Mouse (Mus musculus): ENCODE data around the gene Blvra. TPM values are rescaled to one million over a fixed set of nuclear protein-coding genes. Genes with fewer than 3 reads are reported as not detected.

Blvra gene
- total and polyA plus RNA-seq, 3 experiments: 18.7 to 23.7 TPM; not detected in 1

DNA sequence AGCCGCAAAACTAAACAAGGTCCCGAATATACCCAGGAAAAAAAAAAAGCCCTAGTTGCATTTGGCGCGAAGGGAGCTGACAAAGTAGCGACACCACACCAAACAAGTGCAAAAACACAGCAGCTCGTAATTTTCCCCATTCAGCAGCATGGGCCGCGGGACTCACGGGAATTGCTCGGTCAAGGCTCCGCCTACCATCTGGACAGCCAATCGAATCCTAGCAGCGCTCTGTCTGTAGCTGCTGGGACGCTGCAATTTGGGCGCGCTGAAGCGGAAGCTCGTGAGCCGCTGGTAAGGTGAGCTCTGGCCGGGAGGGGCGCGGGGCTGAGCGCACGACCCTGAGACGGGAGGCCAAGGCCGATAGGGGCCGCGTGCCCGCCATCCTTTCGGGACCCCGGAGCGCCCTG lies at the start of gene Blvra (continued):
- TF ChIP-seq NELFE (IDR thresholded peaks at IDR 0.05; ENCODE audit: low read depth, low read length) (peak; percentile 71), HCFC1 (IDR thresholded peaks at IDR 0.05; ENCODE audit: low read depth, low read length) (peak; percentile 72), ZC3H11A (IDR thresholded peaks at IDR 0.05; ENCODE audit: low read depth, low read length) (no peak)

DNA sequence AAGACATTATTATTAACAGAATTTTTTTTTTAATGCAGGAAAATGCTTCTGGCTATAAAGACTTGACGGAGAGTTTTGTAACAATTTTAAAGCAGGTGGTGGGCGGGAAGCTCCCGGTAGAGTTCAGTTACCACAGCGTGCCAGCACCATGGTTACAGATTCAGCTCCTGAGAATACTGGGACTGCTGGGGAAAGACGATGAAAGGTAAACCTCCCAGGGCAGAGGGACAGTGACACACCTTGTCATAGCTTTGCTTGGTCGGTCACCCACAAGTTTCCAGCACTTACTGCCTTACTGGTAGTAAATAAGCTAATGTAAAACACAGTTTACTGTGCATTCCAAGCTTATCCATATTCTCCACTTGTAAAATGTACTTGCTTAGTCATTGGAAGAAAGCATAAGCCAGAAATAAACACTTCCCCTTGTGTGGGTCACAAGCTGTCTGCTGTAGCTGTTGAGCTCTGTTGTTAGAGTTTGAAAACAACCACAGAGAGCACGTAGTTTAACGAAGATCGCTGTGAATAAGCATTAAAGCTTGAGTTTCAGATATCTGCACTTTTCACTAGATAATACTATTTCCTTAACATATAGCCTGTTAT lies 35.4 kb upstream of the Blvra start:
- no peaks in the 10 kb centered on the region for H3K4me1 ChIP-seq (ENCODE audit: control insufficient read depth in 1 of 2, insufficient read depth in 2 of 2, low read length in 2 of 2)
- no peak overlapping the region for H3K27ac ChIP-seq (ENCODE audit: control insufficient read depth, low read depth, low read length)
- H3K36me3 ChIP-seq (ENCODE audit: control insufficient read depth in 1 of 2, insufficient read depth in 2 of 2, low read length in 2 of 2): peaks cover 0 to 6% of the 10 kb centered on the region in 2 experiments; a peak in 2 of 4 replicates

DNA sequence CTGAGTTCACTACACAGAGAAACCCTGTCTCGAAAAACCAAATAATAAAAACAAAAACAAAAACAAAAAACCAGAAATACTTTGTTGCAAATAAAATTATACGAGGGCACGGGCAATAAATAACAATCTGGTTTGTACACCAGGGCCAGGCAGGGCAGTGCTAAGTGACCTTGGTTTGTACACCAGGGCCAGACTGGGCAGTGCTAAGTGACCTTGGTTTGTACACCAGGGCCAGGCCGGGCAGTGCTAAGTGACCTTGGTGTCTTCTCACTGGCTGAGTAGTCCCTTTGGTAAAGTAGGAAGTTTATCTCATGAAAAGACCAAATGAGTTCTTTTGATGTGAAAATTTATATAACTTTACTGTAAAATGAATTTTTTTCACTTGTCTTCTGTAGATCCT lies 33.2 kb upstream of the Blvra start:
- no peaks in the 10 kb centered on the region for H3K27me3 ChIP-seq (ENCODE audit: control insufficient read depth in 1 of 2, insufficient read depth in 2 of 2, low read length in 2 of 2)
- peaks cover 0 to 8% of the 10 kb centered on the region in 2 experiments; a peak in 2 of 4 replicates for H3K36me3 ChIP-seq (ENCODE audit: control insufficient read depth in 1 of 2, insufficient read depth in 2 of 2, low read length in 2 of 2)
- H3K9me3 ChIP-seq (replicated peaks; ENCODE audit: insufficient read depth, low read length): no peaks in the 10 kb centered on the region
- no peaks in the 10 kb centered on the region for H3K4me1 ChIP-seq (ENCODE audit: control insufficient read depth in 1 of 2, insufficient read depth in 2 of 2, low read length in 2 of 2)
- no peak for DNase-seq (ENCODE audit: low read depth, low spot score)
- H3K4me3 ChIP-seq (ENCODE audit: control insufficient read depth in 1 of 2, insufficient read depth in 1 of 2, low read depth in 2 of 2, low read length in 2 of 2): no peak overlapping the region
- H3K27ac ChIP-seq (ENCODE audit: control insufficient read depth, low read depth, low read length): no peak overlapping the region
- no peak overlapping the region for H3K9ac ChIP-seq (ENCODE audit: control insufficient read depth, low read depth, low read length, poor library complexity, severe bottlenecking)
- no peaks in the 10 kb centered on the region for H3K79me2 ChIP-seq (ENCODE audit: control insufficient read depth, insufficient read depth, low read length, poor library complexity)
- no peak for TF ChIP-seq MAX (IDR thresholded peaks at IDR 0.05; ENCODE audit: low read length)
- TF ChIP-seq NRF1 (IDR thresholded peaks at IDR 0.05; ENCODE audit: insufficient read depth, low read depth, low read length, poor library complexity, severe bottlenecking): no peak
- no peak for TF ChIP-seq ZKSCAN1 (IDR thresholded peaks at IDR 0.05; ENCODE audit: low read depth, low read length)

More for the DNA sequence above, 35.4 kb upstream of the Blvra start:
- Histone ChIP-seq H3K9ac (ENCODE audit: control insufficient read depth, low read depth, low read length, poor library complexity, severe bottlenecking) (no peak overlapping the region), H3K4me3 (ENCODE audit: control insufficient read depth in 1 of 2, insufficient read depth in 1 of 2, low read depth in 2 of 2, low read length in 2 of 2) (no peak overlapping the region), H3K27me3 (ENCODE audit: control insufficient read depth in 1 of 2, insufficient read depth in 2 of 2, low read length in 2 of 2) (no peaks in the 10 kb centered on the region), H3K9me3 (replicated peaks; ENCODE audit: insufficient read depth, low read length) (no peaks in the 10 kb centered on the region), H3K79me2 (ENCODE audit: control insufficient read depth, insufficient read depth, low read length, poor library complexity) (no peaks in the 10 kb centered on the region)
- TF ChIP-seq MEF2A (IDR thresholded peaks at IDR 0.05; ENCODE audit: extremely low read depth, insufficient replicate concordance, low read depth, low read length, poor library complexity, severe bottlenecking) (no peak), CHD2 (IDR thresholded peaks at IDR 0.05; ENCODE audit: low read length) (no peak), SMC3 (IDR thresholded peaks at IDR 0.05; ENCODE audit: low read depth, low read length) (no peak), JUND (IDR thresholded peaks at IDR 0.05; ENCODE audit: low read depth, low read length) (no peak), MAX (IDR thresholded peaks at IDR 0.05; ENCODE audit: low read length) (no peak), RCOR1 (IDR thresholded peaks at IDR 0.05; ENCODE audit: low read depth, low read length) (no peak), ZC3H11A (IDR thresholded peaks at IDR 0.05; ENCODE audit: low read depth, low read length) (no peak), ZMIZ1 (IDR thresholded peaks at IDR 0.05; ENCODE audit: low read depth, low read length) (no peak), CHD1 (IDR thresholded peaks at IDR 0.05; ENCODE audit: low read depth, low read length) (no peak), TAL1 (IDR thresholded peaks at IDR 0.05; ENCODE audit: low read length) (no peak)
- no peak for DNase-seq (ENCODE audit: low read depth, low spot score)
